Mouse (Mus musculus) midbrain, embryonic 11.5 days (tissue): ENCODE data around the gene Gm10197. TPM values are rescaled to one million over a fixed set of nuclear protein-coding genes. Genes with fewer than 3 reads are reported as not detected.

ENCODE experiments used
- ATAC-seq: fragments of 200-750 bp; cut with Nextera tagmentation; 2 replicates; pipeline ENCODE4 v1.8.0; 2017; ENCODE audit warnings: moderate TSS enrichment, moderate library complexity; ENCODE audit not compliant: low FRiP score
- DNase-seq: peaks from one replicate; pipeline ENCODE4 v3.0.0; 2015; ENCODE audit warnings: low spot score; ENCODE audit errors: missing footprints
- H3K27ac ChIP-seq: fragments of 300-500 bp; sonication (generic); 2 replicates; pipeline ENCODE4 v1.5.1; 2014; ENCODE audit warnings: low read depth, low read length
- H3K27me3 ChIP-seq: fragments of 300-500 bp; sonication (generic); 2 replicates; pipeline ENCODE4 v1.6.1; 2014; ENCODE audit warnings: mild to moderate bottlenecking, low read length, moderate library complexity, mixed read lengths; ENCODE audit not compliant: control insufficient read depth, insufficient read depth
- H3K36me3 ChIP-seq: fragments of 300-500 bp; sonication (generic); 2 replicates; pipeline ENCODE4 v1.6.1; 2014; ENCODE audit warnings: mild to moderate bottlenecking, low read length, moderate library complexity, mixed read lengths; ENCODE audit not compliant: control insufficient read depth, insufficient read depth
- H3K4me1 ChIP-seq: fragments of 300-500 bp; sonication (generic); 2 replicates; pipeline ENCODE4 v1.6.1; 2014; ENCODE audit warnings: low read length; ENCODE audit not compliant: control insufficient read depth, insufficient read depth
- H3K4me2 ChIP-seq: fragments of 300-500 bp; sonication (generic); 2 replicates; pipeline ENCODE4 v1.6.1; 2014; ENCODE audit warnings: mild to moderate bottlenecking, moderate library complexity
- H3K4me3 ChIP-seq: fragments of 300-500 bp; sonication (generic); 2 replicates; pipeline ENCODE4 v1.5.1; 2014; ENCODE audit warnings: low read depth, low read length
- H3K9ac ChIP-seq: fragments of 300-500 bp; sonication (generic); 2 replicates; pipeline ENCODE4 v1.6.1; 2014; ENCODE audit warnings: low read length
- H3K9me3 ChIP-seq: fragments of 300-500 bp; sonication (generic); 2 replicates; pipeline ENCODE4 v1.6.1; 2016; ENCODE audit warnings: low read length; ENCODE audit not compliant: control insufficient read depth
- WGBS: fragments of 180-500 bp; shearing (Covaris S2); extraction: QIAGEN DNeasy Blood & Tissue Kit; methylation state at CpG from one replicate; pipeline ENCODE4 v1.1.7; 2014; 5-methylcytosine and 5-hydroxymethylcytosine counted together
- polyA plus RNA-seq: library from polyadenylated mRNA; unstranded; fragments of >200 nt; fragmentation: Nextera tagmentation; extraction: Ambion mirVana; gene quantifications from 2 replicates; pipeline ENCODE4 v1.2.1, GENCODE M21; 2014

The Gm10197 gene
- polyA plus RNA-seq, 1 experiment from 2014 or later: not detected

DNA sequence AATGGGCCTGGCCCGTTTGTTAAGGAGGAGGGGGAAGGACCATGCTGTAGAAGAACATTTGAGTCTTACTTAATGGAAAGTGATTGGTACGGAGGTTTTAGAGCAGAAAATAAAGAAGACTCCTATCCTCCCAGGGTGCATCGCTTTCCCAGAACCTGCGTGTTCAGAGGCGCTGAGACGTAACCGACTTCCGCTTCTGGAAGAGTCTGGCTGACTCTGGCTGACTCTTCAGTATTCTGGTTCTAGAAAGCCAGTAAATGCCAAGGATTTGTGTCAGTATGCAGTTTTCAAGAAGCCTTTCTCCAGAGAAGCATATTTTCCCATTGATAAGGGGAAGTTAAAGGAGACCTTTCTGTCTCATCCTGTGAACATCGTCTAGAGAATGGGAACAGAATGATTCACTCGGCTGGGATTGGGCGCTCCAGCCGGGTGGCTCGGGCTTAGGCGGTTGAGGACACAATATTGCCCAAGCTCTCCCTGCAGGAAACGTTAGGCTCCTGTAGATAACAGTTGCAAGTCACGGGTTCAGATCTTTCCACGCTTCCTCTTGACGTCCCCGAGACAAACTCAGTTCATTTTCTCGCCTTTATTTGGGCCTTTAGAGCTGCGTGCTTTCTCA lies 39.6 kb downstream of the Gm10197 start:
- Histone ChIP-seq H3K9ac (no peak overlapping the region), H3K36me3 (peaks cover 3% of the 10 kb centered on the region; the same call in 1 of the 2 replicates), H3K9me3 (no peaks in the 10 kb centered on the region), H3K27ac (no peak overlapping the region), H3K4me1 (peaks cover 4% of the 10 kb centered on the region; the same call in 1 of the 2 replicates), H3K4me2 (no peak overlapping the region), H3K27me3 (no peaks in the 10 kb centered on the region), H3K4me3 (no peak overlapping the region)
- ATAC-seq (no peak), DNase-seq (no peak)
- 91% methylated on average over 21 of the region's 21 CpGs for WGBS

DNA sequence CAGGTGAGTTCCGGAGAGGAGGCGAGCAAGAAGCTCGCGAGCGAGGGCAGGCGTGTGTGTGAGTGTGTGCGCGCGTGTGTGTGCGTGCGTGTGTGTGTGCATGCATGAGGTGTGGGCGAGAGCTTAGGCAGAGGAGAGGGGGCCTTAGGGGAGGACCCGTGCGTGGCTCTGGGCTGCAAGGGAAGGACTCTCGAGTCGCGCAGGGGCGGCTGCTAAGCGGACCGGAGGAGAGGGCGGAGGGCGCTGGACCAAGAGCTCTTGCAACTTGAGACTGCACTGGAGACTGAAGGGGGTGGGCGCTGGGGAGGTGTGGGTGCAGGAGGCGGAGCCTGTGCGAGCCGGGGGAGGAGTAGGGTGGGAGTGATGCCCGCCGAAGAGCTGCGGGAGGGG lies 41.6 kb downstream of the Gm10197 start:
- WGBS: 1% methylated on average over 28 of the region's 29 CpGs

DNA sequence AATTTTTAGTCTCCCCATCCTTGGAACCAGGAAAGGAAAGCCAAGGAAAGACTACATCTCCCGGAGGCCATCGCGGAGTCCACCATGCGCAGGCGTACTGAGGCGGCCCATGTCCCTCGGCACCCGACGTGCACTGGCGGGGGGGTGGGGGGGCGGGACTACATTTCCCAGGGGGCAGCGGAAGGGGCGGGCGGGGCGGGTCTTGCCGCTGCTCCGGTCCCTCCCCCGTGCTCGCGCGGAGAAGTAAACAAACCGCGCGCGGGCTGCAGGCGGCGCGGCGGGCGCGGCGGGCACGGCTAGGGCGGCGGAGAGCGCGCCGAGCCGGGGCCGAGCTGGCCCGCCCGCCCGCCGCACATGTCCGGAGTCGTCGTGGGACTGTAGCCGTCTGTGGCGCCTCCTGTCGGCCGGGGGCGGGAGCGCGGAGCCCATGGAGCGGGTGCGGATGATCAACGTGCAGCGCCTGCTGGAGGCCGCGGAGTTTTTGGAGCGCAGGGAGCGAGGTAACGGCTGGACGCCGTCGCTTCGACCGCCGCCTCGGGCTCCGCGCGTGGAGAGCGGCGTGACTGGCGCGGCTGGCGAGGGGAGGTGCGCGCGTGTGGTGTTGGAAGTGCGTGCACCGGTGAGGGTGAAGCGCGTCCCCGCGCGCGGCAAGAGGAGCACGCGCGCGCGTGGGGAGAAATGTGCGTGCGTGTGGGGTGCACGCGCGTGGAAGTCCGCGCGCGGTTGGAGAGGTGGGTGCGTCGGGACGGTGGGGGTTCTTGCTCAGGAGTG lies 42.2 kb downstream of the Gm10197 start:
- peak overlapping the region; percentile 73 for H3K9ac ChIP-seq
- ATAC-seq: peak; percentile 87
- WGBS: under 1% methylated on average over 106 of the region's 106 CpGs

More for the DNA sequence above, 41.6 kb downstream of the Gm10197 start:
- Histone ChIP-seq H3K4me1 (peaks cover 16% of the 10 kb centered on the region), H3K4me2 (peak overlapping the region; percentile 100), H3K9ac (peak overlapping the region; percentile 73), H3K36me3 (peaks cover 3% of the 10 kb centered on the region; the same call in 1 of the 2 replicates), H3K4me3 (peak overlapping the region; percentile 84), H3K9me3 (no peaks in the 10 kb centered on the region), H3K27me3 (no peaks in the 10 kb centered on the region), H3K27ac (no peak overlapping the region)
- ATAC-seq (peak; percentile 76), DNase-seq (peak; percentile 94)

DNA sequence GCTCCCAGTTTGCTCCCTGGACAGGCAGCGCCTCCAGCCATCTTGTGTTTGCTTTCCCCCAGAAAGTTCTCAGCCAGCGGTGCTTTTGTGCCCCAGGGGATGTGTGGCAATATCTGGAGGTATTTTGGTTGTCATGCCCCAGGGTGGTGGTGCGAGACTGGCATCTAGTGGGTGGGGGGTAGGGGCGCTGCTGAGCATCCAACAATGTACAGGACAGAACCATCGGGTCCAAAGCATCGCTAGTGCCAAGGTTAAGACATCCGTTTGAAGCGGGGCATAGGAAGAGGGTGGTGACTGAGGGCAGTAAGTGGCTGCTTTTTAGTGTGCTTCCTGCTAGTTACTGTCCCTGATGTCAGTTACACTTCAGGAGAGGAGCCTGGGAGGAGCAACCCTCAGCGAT lies 43.5 kb downstream of the Gm10197 start:
- Histone ChIP-seq H3K27me3 (no peaks in the 10 kb centered on the region), H3K9me3 (no peaks in the 10 kb centered on the region), H3K4me2 (no peak overlapping the region), H3K9ac (no peak overlapping the region), H3K27ac (no peak overlapping the region), H3K36me3 (peaks cover 3% of the 10 kb centered on the region; the same call in 1 of the 2 replicates), H3K4me1 (peaks cover 24% of the 10 kb centered on the region), H3K4me3 (no peak overlapping the region)
- 74% methylated on average over 9 of the region's 9 CpGs for WGBS
- DNase-seq (no peak), ATAC-seq (no peak)

More for the DNA sequence above, 42.2 kb downstream of the Gm10197 start:
- H3K27ac ChIP-seq: peak overlapping the region; percentile 20; the same call in 1 of the 2 replicates
- DNase-seq: peak; percentile 98
- H3K4me2 ChIP-seq: peak overlapping the region; percentile 100
- peak overlapping the region; percentile 84 for H3K4me3 ChIP-seq
- peaks cover 3% of the 10 kb centered on the region; the same call in 1 of the 2 replicates for H3K36me3 ChIP-seq
- H3K27me3 ChIP-seq: no peaks in the 10 kb centered on the region
- no peaks in the 10 kb centered on the region for H3K9me3 ChIP-seq
- H3K4me1 ChIP-seq: peaks cover 22% of the 10 kb centered on the region

DNA sequence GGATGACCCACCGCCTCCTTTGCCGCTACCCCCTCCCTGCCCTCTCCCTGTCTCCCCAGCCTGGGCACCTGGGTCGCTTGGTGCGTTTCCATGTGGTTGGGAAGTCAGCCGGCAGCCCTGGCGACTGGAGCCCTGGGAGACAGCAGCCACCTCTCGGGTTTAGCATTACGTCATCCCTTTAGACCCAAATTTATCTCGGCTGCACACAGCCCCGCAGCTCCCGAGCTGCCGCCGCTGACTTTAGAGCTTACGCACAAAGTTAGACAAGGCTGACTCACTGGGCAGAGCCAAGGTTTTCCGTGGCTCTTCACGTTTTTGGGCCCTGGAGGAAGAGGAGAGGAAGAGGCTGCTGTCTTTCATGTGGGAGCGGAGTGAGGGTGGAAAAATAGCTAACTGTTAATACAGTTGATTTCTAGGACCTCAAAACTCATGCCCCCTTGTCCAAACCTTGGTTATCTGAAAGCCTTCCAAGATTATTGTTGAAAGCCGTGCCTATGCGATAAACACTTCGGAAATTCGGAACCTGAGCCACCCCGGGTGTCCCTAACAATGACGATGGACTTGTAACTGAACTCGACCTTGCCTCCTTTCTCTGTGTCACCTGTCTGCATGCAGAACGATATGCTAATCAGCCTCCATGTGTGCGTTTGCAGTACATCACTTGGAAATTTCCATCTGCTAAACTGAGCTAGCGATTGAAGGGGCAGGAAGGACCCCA lies 45.8 kb downstream of the Gm10197 start:
- Histone ChIP-seq H3K4me1 (peaks cover 24% of the 10 kb centered on the region), H3K36me3 (no peaks in the 10 kb centered on the region), H3K27me3 (no peaks in the 10 kb centered on the region), H3K4me3 (peak overlapping the region; percentile 18; the same call in 1 of the 2 replicates), H3K9me3 (no peaks in the 10 kb centered on the region), H3K4me2 (peak overlapping the region; percentile 52), H3K9ac (peak overlapping the region; percentile 53), H3K27ac (peak overlapping the region; percentile 21; the same call in 1 of the 2 replicates)
- no peak for DNase-seq
- 12% methylated on average over 27 of the region's 27 CpGs for WGBS
- no peak for ATAC-seq

DNA sequence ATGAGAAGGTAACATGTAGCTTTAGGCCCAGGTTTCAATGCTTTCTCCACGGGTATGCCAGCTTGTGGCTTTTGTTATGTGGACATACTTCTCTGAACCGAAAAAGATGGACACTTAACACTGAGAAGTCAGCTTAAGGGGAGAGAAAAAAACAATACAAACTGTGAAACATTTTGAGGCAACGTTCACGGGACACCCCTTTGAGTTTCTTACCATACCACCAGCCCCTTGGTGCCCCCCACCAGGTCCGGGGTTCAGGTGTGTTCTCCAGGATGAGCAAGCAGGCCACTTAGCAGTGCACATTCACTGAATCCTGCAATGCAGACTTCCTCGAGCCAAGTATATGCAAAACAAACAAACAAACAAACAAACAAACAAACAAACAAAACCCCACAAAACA lies 46.7 kb downstream of the Gm10197 start:
- H3K4me3 ChIP-seq: no peak overlapping the region
- peaks cover 23% of the 10 kb centered on the region for H3K4me1 ChIP-seq
- no peaks in the 10 kb centered on the region for H3K27me3 ChIP-seq
- DNase-seq (no peak), ATAC-seq (no peak)
- 60% methylated on average over 6 of the region's 6 CpGs for WGBS
- H3K9me3 ChIP-seq: no peaks in the 10 kb centered on the region
- H3K27ac ChIP-seq: no peak overlapping the region
- no peak overlapping the region; the same call in 1 of the 2 replicates for H3K9ac ChIP-seq
- no peaks in the 10 kb centered on the region for H3K36me3 ChIP-seq
- H3K4me2 ChIP-seq: no peak overlapping the region; the same call in 1 of the 2 replicates

DNA sequence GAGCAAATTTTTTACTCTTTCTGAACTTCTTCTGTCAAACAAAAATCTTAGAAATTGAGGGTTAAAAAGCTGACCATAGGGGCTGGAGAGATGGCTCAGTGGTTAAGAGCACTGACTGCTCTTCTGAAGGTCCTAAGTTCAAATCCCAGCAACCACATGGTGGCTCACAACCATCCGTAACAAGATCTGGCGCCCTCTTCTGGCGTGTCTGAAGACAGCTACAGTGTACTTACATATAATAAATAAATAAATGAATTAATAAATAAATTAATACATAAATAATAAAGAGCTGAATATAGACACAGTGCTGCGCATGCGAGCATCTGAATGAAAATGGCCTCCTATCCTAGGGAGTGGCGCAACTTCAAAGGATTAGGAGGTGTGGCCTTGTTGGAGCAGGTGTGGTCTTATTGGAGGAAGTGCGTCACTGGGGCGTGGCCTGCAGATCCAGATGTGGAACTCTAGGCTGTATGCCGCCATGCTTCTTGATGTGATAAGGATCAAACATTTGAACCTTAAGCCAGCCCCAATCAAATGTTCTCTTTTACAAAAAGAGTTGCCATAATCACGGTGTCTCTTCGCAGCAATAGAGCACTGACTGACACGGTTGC lies 49.0 kb downstream of the Gm10197 start:
- DNase-seq: no peak
- Histone ChIP-seq H3K27me3 (no peaks in the 10 kb centered on the region), H3K4me3 (no peak overlapping the region), H3K36me3 (no peaks in the 10 kb centered on the region), H3K4me2 (no peak overlapping the region), H3K9ac (no peak overlapping the region), H3K4me1 (peaks cover 20% of the 10 kb centered on the region), H3K9me3 (no peaks in the 10 kb centered on the region), H3K27ac (no peak overlapping the region)
- no peak for ATAC-seq
- WGBS: 93% methylated on average over 12 of the region's 12 CpGs
